8 mouse cellular contexts compared by ENCODE assay signal in genomic region chr3:96247356-96248140, GRCm38 (mm10). TPM values are rescaled to one million over a fixed set of nuclear protein-coding genes. Genes with fewer than 3 reads are reported as not detected.
A peak's percentile ranks its signal among the peaks of the same experiment; 100 is the strongest.
DNase-seq lines count a peak whose midpoint lies in the region; ATAC-seq and TF ChIP-seq lines count a peak whose summit lies in the region.

No protein-coding gene starts in this region.

- peak overlapping the region; percentile 40 for H3K4me3 ChIP-seq in embryonic facial prominence, embryonic 14.5 days (ENCODE audit: low read depth, low read length)
- H3K4me3 ChIP-seq in limb, embryonic 14.5 days (replicated peaks; ENCODE audit: low read length), result peak overlapping the region; percentile 39

- no peaks in the 10 kb centered on the region for H3K27me3 ChIP-seq in embryonic facial prominence, embryonic 14.5 days (replicated peaks; ENCODE audit: control insufficient read depth, insufficient read depth, low read length)
- no peaks in the 10 kb centered on the region for H3K27me3 ChIP-seq in limb, embryonic 14.5 days (ENCODE audit: control insufficient read depth, insufficient read depth, low read length)

- H3K9ac ChIP-seq in embryonic facial prominence, embryonic 14.5 days (ENCODE audit: low read depth, low read length), result peak overlapping the region; percentile 71
- H3K9ac ChIP-seq in limb, embryonic 14.5 days (ENCODE audit: low read depth, low read length, severe bottlenecking), result peak overlapping the region; percentile 59

- no peak for TF ChIP-seq POLR2A in limb, embryonic 14.5 days (IDR thresholded peaks at IDR 0.05; ENCODE audit: borderline replicate concordance, extremely low read depth, insufficient read depth, insufficient read length)

- peak; percentile 35 for DNase-seq in retina, postnatal 1 day
- DNase-seq in retina, embryonic 14.5 days (ENCODE audit: low spot score), result no peak
- no peak for DNase-seq in embryonic facial prominence, embryonic 14.5 days (ENCODE audit: low spot score)
- no peak for DNase-seq in limb, embryonic 14.5 days (ENCODE audit: low spot score)
- peak; percentile 31 for DNase-seq in yolk sac, embryonic 10.5 days (ENCODE audit: low spot score)
- DNase-seq in frontal cortex, postnatal 10 days (ENCODE audit: low spot score in 2 of 2), result no peak
- DNase-seq in gastrocnemius, postnatal 10 days, result no peak
- no peak for DNase-seq in kidney, postnatal 10 days

- H3K36me3 ChIP-seq in embryonic facial prominence, embryonic 14.5 days (ENCODE audit: control insufficient read depth, insufficient read depth, low read length), result no peaks in the 10 kb centered on the region
- H3K36me3 ChIP-seq in limb, embryonic 14.5 days (ENCODE audit: control insufficient read depth, insufficient read depth, low read length), result no peaks in the 10 kb centered on the region

- ATAC-seq in embryonic facial prominence, embryonic 14.5 days (ENCODE audit: low read depth), result no peak
- no peak for ATAC-seq in limb, embryonic 14.5 days (ENCODE audit: low FRiP score, low read depth)

- peak overlapping the region; percentile 57 for H3K4me2 ChIP-seq in embryonic facial prominence, embryonic 14.5 days (ENCODE audit: low read depth, low read length)
- peak overlapping the region; percentile 49 for H3K4me2 ChIP-seq in limb, embryonic 14.5 days (replicated peaks; ENCODE audit: low read depth, low read length, severe bottlenecking)

- H3K9me3 ChIP-seq in embryonic facial prominence, embryonic 14.5 days (ENCODE audit: control insufficient read depth, low read length), result no peaks in the 10 kb centered on the region
- H3K9me3 ChIP-seq in limb, embryonic 14.5 days (ENCODE audit: control insufficient read depth, low read length), result no peaks in the 10 kb centered on the region

- H3K4me1 ChIP-seq in embryonic facial prominence, embryonic 14.5 days (ENCODE audit: control insufficient read depth, insufficient read depth, low read length), result peaks cover 18% of the 10 kb centered on the region
- H3K4me1 ChIP-seq in limb, embryonic 14.5 days (ENCODE audit: control insufficient read depth, insufficient read depth, low read length), result peaks cover 25% of the 10 kb centered on the region

- 2% methylated on average over 11 of the region's 11 CpGs for WGBS in embryonic facial prominence, embryonic 14.5 days
- 2% methylated on average over 11 of the region's 11 CpGs for WGBS in limb, embryonic 14.5 days

- peak overlapping the region; percentile 63 for H3K27ac ChIP-seq in embryonic facial prominence, embryonic 14.5 days (replicated peaks; ENCODE audit: low read depth, low read length)
- H3K27ac ChIP-seq in limb, embryonic 14.5 days (replicated peaks; ENCODE audit: low read depth, low read length), result peak overlapping the region; percentile 65; the same call in 1 of the 2 replicates

RNA-seq across cellular contexts. Expression of gene Hist2h3c1, which starts 1.1 kb away (rescaled TPM):
- polyA plus RNA-seq in embryonic facial prominence, embryonic 14.5 days (2014; fragmentation: Nextera tagmentation; extraction: Ambion mirVana), result 0.48 TPM in 1 of 2 replicates, not detected in the other
- polyA plus RNA-seq in limb, embryonic 14.5 days (2012; rRNA removed), result not detected in 2 replicates
- 0.66 and 2.4 TPM in 2 replicates for polyA plus RNA-seq in limb, embryonic 14.5 days (2014; fragmentation: Nextera tagmentation; extraction: Ambion mirVana)
- 1 to 10 TPM in 1 of 2 experiments, under 1 TPM in 1; 0.43 to 1.8 TPM for total RNA-seq in gastrocnemius, postnatal 10 days (2021)

RNA-seq across cellular contexts. Expression of gene Hist2h2aa1, which starts 2.3 kb away (rescaled TPM):
- polyA plus RNA-seq in embryonic facial prominence, embryonic 14.5 days (2014; fragmentation: Nextera tagmentation; extraction: Ambion mirVana), result 19.8 and 22.0 TPM in 2 replicates
- 44.2 and 73.5 TPM in 2 replicates for polyA plus RNA-seq in limb, embryonic 14.5 days (2012; rRNA removed)
- polyA plus RNA-seq in limb, embryonic 14.5 days (2014; fragmentation: Nextera tagmentation; extraction: Ambion mirVana), result 18.1 and 21.2 TPM in 2 replicates
- total RNA-seq in gastrocnemius, postnatal 10 days (2021), result 10 to 100 TPM; 10.2 to 16.2 TPM

RNA-seq across cellular contexts. Expression of gene Hist2h2aa2, which starts 7.5 kb away (rescaled TPM):
- 46.9 and 57.6 TPM in 2 replicates for polyA plus RNA-seq in embryonic facial prominence, embryonic 14.5 days (2014; fragmentation: Nextera tagmentation; extraction: Ambion mirVana)
- 9.7 and 28.1 TPM in 2 replicates for polyA plus RNA-seq in limb, embryonic 14.5 days (2012; rRNA removed)
- polyA plus RNA-seq in limb, embryonic 14.5 days (2014; fragmentation: Nextera tagmentation; extraction: Ambion mirVana), result 30.9 and 33.1 TPM in 2 replicates
- total RNA-seq in gastrocnemius, postnatal 10 days (2021), result 100 to 1,000 TPM; 666 to 717 TPM

RNA-seq across cellular contexts. Expression of gene Hist2h3c2, which starts 8.6 kb away (rescaled TPM):
- 5.2 and 5.3 TPM in 2 replicates for polyA plus RNA-seq in embryonic facial prominence, embryonic 14.5 days (2014; fragmentation: Nextera tagmentation; extraction: Ambion mirVana)
- polyA plus RNA-seq in limb, embryonic 14.5 days (2012; rRNA removed), result 74.4 and 95.3 TPM in 2 replicates
- 8.0 and 9.3 TPM in 2 replicates for polyA plus RNA-seq in limb, embryonic 14.5 days (2014; fragmentation: Nextera tagmentation; extraction: Ambion mirVana)
- 10 to 100 TPM; 79.1 to 93.5 TPM for total RNA-seq in gastrocnemius, postnatal 10 days (2021)

RNA-seq across cellular contexts. Expression of gene Hist2h4, which starts 15.6 kb away (rescaled TPM):
- polyA plus RNA-seq in embryonic facial prominence, embryonic 14.5 days (2014; fragmentation: Nextera tagmentation; extraction: Ambion mirVana), result 6.9 TPM in 2 replicates
- polyA plus RNA-seq in limb, embryonic 14.5 days (2012; rRNA removed), result 5.9 and 6.4 TPM in 2 replicates
- polyA plus RNA-seq in limb, embryonic 14.5 days (2014; fragmentation: Nextera tagmentation; extraction: Ambion mirVana), result 8.5 and 11.1 TPM in 2 replicates
- total RNA-seq in gastrocnemius, postnatal 10 days (2021), result 10 to 100 TPM; 40.0 to 46.5 TPM

Comparison
In these comparisons a context has a peak if more than half of its experiments do, and no peak if none do; other contexts are left out.
1. DNase-seq: peak in retina, postnatal 1 day (single experiment) and yolk sac, embryonic 10.5 days (single experiment); none in retina, embryonic 14.5 days (single experiment), embryonic facial prominence, embryonic 14.5 days (single experiment), limb, embryonic 14.5 days (single experiment), frontal cortex, postnatal 10 days (0 of 2), gastrocnemius, postnatal 10 days (single experiment) and kidney, postnatal 10 days (single experiment).